Mouse (Mus musculus) cerebellum, adult 2 months (tissue): Measurements from ENCODE around the gene Col27a1.

Experiments used
- CTCF ChIP-seq: fragments of 200-500 bp; IDR thresholded peaks from 2 replicates; pipeline ENCODE4 v1.5.1; 2011; ENCODE audit warnings: low read depth, mild to moderate bottlenecking, control low read depth, low read length, moderate library complexity, borderline replicate concordance; ENCODE audit not compliant: insufficient read depth
- POLR2A ChIP-seq: fragments of 200-500 bp; IDR thresholded peaks from 2 replicates; pipeline ENCODE4 v1.6.1; 2011; ENCODE audit warnings: low read length, control low read depth, borderline replicate concordance; ENCODE audit not compliant: insufficient read depth

DNA sequence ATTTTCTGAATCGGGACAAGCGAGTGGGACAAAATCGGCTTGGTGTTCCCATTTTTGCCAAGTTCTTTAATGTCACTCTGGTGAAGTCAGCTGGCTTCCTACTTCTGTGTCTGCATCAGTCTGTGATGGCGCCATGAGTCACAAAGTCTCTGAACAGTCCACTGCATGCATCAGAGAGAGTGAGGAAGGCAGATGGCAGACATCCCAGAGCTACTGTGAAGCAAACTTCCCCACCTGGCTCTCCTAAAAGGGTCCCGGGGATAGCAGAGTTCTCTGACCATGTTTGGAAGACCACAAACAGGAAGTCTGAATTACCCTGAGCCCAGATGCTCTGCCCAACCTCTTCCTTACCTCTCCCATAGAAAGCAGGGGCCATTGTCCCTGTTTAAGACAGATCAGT is 69.5 kb downstream of the Col27a1 start:
- no peak for TF ChIP-seq POLR2A
- TF ChIP-seq CTCF, result no peak
